Comparison of ENCODE assay signal across 10 mouse cellular contexts in the genomic region with DNA sequence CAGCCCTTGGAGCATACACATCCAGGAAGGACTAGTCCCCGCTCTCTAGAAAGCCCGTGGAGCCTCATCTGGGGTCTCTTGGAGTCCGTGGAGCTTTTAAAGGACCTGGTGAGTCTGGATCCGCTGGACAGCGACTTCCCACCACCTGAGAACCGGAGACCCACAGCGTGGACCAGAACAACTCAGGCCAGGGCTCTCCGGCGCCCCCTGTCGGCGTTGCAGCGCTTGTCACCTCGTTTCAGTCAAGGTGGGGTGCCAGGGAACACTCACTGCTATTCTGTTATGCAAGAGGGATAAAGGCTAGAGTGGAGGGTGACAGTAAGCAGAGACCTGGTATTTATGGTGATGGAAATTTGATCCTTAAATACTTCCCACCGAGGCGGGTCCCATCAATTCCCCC. TPM values are rescaled to one million over a fixed set of nuclear protein-coding genes. Genes with fewer than 3 reads are reported as not detected.
DNase-seq lines count a peak whose midpoint lies in the region; ATAC-seq and TF ChIP-seq lines count a peak whose summit lies in the region.
"Had no signal": no experiment of that assay in that cellular context is flagged by ENCODE, and none has a peak within 500 bp of the region (broad histone marks: within the 10 kb centered on the region; RNA-seq: fewer than 3 reads in every experiment).

No protein-coding gene starts in this region.

- ATAC-seq in hindbrain, embryonic 16.5 days, result no peak

- no peak overlapping the region; the same call in 1 of the 2 replicates for H3K27ac ChIP-seq in hindbrain, embryonic 10.5 days
- no peak overlapping the region for H3K27ac ChIP-seq in hindbrain, embryonic 16.5 days (ENCODE audit: low read depth, low read length)

- H3K4me3 ChIP-seq in hindbrain, embryonic 10.5 days, result peak overlapping the region; percentile 27; the same call in 1 of the 2 replicates
- no peak overlapping the region for H3K4me3 ChIP-seq in hindbrain, embryonic 16.5 days (ENCODE audit: low read length)
- H3K4me3 ChIP-seq: megakaryocyte, embryonic 14.5 days had no signal

- H3K9ac ChIP-seq in hindbrain, embryonic 16.5 days (ENCODE audit: low read depth, low read length), result no peak overlapping the region

- no peaks in the 10 kb centered on the region for H3K36me3 ChIP-seq in hindbrain, embryonic 10.5 days
- no peaks in the 10 kb centered on the region for H3K36me3 ChIP-seq in hindbrain, embryonic 16.5 days (ENCODE audit: control insufficient read depth, insufficient read depth, low read length)

- no peak for TF ChIP-seq POLR2A in brain, embryonic 14.5 days (IDR thresholded peaks at IDR 0.05; ENCODE audit: borderline replicate concordance, extremely low read depth, insufficient read depth, insufficient read length, poor library complexity, severe bottlenecking)

- no peak overlapping the region for H3K4me2 ChIP-seq in hindbrain, embryonic 16.5 days (ENCODE audit: low read length)

- no peaks in the 10 kb centered on the region for H3K9me3 ChIP-seq in hindbrain, embryonic 10.5 days
- H3K9me3 ChIP-seq in hindbrain, embryonic 16.5 days (ENCODE audit: control insufficient read depth, low read length), result no peaks in the 10 kb centered on the region
- H3K9me3 ChIP-seq: megakaryocyte, embryonic 14.5 days had no signal

- peaks cover 21% of the 10 kb centered on the region for H3K4me1 ChIP-seq in hindbrain, embryonic 10.5 days (replicated peaks)
- peaks cover 3% of the 10 kb centered on the region for H3K4me1 ChIP-seq in hindbrain, embryonic 16.5 days (ENCODE audit: control insufficient read depth, insufficient read depth, low read depth, low read length)

- peak; percentile 90 for TF ChIP-seq CTCF in brain, embryonic 14.5 days (IDR thresholded peaks at IDR 0.05; ENCODE audit: borderline replicate concordance, extremely low read depth, insufficient read depth, insufficient read length)

- 2% methylated on average over 15 of the region's 15 CpGs for WGBS in hindbrain, embryonic 10.5 days
- WGBS in hindbrain, embryonic 16.5 days, result 3% methylated on average over 15 of the region's 15 CpGs

- H3K27me3 ChIP-seq in hindbrain, embryonic 10.5 days (ENCODE audit: insufficient read depth, poor library complexity, severe bottlenecking), result peaks cover 34% of the 10 kb centered on the region
- no peaks in the 10 kb centered on the region; the same call in 1 of the 2 replicates for H3K27me3 ChIP-seq in hindbrain, embryonic 16.5 days (replicated peaks; ENCODE audit: control insufficient read depth, insufficient read depth, low read length)

- DNase-seq in hindbrain, embryonic 10.5 days (ENCODE audit: low spot score), result peak; percentile 76
- DNase-seq in ES-CJ7 (ENCODE audit: low read depth, low spot score), result peak; percentile 61
- DNase-seq in brain, embryonic 14.5 days (ENCODE audit: low read depth), result peak; percentile 68
- DNase-seq in forelimb bud, embryonic 11.5 days (ENCODE audit: low read depth, low spot score), result peak; percentile 64
- DNase-seq in layer of hippocampus, postnatal 25 days (ENCODE audit: extremely low spot score in 1 of 2, low spot score in 1 of 2), result peak; percentile 56 to 76
- DNase-seq in mesoderm, embryonic 11.5 days (ENCODE audit: low read depth, low spot score), result peak; percentile 74
- DNase-seq in urinary bladder, adult 2 months (ENCODE audit: low spot score), result peak; percentile 52

RNA-seq across cellular contexts. Expression of gene Zfp536, which starts 2.1 kb away (rescaled TPM):
- polyA plus RNA-seq in hindbrain, embryonic 10.5 days (2016; fragmentation: Nextera tagmentation; extraction: Ambion mirVana), result 32.2 and 40.7 TPM in 2 replicates
- 28.5 and 31.0 TPM in 2 replicates for polyA plus RNA-seq in hindbrain, embryonic 16.5 days (2015; fragmentation: Nextera tagmentation; extraction: Ambion mirVana)
- 21.2 and 30.4 TPM in 2 replicates for polyA plus RNA-seq in brain, embryonic 14.5 days (2012; rRNA removed)
- 10 to 100 TPM; 40.5 to 48.3 TPM for total RNA-seq in layer of hippocampus, postnatal 25 days (2021)
- 8.7 and 14.2 TPM in 2 replicates for polyA plus RNA-seq in urinary bladder, adult 2 months (2012; rRNA removed)
- total RNA-seq: MEL had no signal
